Mouse (Mus musculus) fat pad, adult 2 months (tissue): ENCODE data around the gene Lama5.
"Not testable (repeated sequence)": the region's sequence is repeated elsewhere in the genome, so short reads cannot be mapped to it uniquely, and the experiment has no call there.

Experiments used
- DNase-seq: peaks from one replicate; pipeline ENCODE4 v3.0.0-alpha.2; 2011; ENCODE audit warnings: low read depth, low spot score; ENCODE audit errors: extremely low read depth

Lama5 gene

GRCm38 (mm10) chr2:180225762-180226378 lies at the start of gene Lama5:
Gene Lama5, minus strand, starts transcription at chr2:180225859.
- no peak for DNase-seq

GRCm38 (mm10) chr2:180274523-180274922 lies 48.9 kb upstream of the Lama5 start:
- DNase-seq = no peak

- DNase-seq = peak; percentile 68
Measured at GRCm38 (mm10) chr2:180273394-180274244, 48.0 kb upstream of the Lama5 start, which contains the start of gene Cables2. Gene Cables2, minus strand, starts transcription at chr2:180273496.

DNA sequence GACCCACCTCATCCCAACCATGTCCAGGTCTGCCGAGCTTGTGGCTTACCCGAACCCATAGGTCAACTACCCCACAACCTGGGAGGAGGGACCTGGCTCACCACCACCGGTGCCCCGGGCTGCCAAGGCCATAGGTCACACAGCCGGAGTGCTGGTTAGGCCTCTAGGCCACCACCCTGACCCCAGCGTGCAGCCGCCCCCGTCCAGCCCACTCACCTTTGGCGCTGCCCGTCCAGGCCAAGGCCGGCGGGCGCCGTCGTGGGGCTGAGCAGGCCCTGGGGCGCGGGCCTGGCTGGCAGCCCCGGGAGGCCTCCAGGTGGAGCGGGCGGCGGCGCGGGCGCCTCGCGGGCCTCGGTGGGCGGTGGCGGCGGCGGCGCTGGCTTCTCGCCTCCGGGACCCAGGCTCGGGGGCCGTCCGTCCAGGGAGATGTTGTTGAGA lies 47.2 kb upstream of the Lama5 start:
- DNase-seq = no peak

- DNase-seq = no peak
Measured at GRCm38 (mm10) chr2:180271804-180272395, 46.2 kb upstream of the Lama5 start.

DNA sequence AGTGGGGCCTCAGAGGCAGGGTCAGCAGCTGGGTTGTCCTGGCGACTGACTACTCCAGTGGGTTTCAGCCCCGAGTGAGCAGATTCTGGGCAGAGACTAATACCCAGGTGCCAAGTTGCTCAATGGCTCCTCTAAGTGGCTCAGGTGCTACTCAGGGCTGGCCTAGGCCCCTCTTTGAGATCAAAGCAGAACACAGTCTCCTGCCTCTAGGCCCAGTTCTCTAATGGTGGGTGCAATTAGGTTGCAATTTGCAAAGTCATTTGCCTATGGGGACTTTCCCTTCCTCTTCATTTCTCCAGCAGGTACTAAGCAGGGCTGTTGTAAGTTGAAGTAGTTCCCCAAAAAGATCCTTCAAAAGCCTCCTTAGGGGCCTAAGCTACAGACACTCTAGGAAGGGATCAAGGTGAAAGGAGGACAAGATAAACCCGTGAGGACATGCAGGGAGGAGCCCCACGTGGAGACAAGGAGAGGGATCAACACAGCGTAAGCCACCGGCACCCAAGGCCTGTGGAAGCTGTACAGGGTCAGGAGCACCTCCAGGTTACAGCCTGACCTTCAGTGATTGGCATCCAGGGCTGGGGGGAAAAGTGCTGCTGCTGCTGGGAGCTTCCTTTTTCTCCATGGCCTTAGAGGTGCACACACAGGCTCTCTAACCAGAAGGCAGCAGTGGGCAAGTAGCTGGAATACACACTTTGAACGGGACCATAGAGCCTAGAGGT lies 45.0 kb upstream of the Lama5 start:
- no peak for DNase-seq

GRCm38 (mm10) chr2:180269329-180269728 lies 43.7 kb upstream of the Lama5 start:
- no peak for DNase-seq

DNA sequence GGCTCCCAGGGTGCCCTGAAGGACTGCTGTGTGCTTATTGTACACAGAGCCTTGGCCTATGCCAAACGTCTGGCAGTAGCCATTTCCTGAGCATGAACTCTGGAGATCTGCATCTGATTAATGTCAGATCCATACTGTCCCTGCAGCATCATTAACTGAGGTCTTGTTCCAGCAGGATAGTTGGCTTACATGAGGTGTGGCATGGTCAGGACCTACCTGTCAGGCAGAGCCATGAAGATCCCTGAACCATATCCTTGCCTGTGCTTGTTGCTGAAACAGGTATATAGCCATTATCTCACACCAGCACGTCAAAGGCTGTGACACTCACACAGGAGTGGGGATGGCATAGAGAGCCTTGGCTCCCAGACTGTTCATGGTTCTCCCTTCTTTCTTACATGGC lies 42.3 kb upstream of the Lama5 start:
- DNase-seq = no peak

DNA sequence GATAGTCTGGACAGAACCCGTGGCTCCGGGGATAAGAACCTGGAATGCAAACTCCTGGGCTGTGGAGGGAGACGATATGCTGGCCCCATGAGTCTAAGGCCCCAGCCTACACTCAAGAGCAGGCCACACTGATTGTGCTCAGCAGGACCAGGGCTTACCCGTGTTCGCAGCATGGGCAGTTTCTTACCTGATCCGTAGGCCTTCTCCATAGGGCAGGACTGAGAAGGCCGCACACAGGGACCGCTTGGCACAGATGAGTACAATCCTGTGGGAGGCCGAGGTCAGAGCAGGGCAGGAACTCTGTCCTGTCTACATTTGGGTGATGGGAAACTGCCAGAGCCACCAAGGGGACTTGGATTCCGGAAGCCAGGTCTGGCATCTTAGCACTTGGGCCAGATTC lies 37.2 kb upstream of the Lama5 start:
- DNase-seq = no peak

DNA sequence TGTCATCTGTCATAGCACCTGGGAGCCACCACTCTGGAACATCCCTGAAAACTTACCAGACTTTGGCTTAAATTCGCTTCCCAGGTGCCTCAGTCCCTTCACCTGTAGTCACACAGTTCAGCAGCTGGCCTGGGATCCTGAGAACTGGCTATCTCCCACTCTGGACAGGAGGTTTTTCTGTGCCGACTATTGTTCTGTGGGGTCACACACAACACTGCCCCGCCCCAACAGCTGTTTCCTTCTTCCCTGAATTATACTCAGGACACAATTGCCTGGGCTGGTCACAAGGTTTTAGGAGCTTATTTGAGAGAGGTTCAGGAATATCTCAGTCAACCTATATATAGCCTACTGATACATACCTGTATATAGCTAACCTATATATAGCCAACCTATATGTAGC lies 36.8 kb upstream of the Lama5 start:
- DNase-seq = no peak

DNA sequence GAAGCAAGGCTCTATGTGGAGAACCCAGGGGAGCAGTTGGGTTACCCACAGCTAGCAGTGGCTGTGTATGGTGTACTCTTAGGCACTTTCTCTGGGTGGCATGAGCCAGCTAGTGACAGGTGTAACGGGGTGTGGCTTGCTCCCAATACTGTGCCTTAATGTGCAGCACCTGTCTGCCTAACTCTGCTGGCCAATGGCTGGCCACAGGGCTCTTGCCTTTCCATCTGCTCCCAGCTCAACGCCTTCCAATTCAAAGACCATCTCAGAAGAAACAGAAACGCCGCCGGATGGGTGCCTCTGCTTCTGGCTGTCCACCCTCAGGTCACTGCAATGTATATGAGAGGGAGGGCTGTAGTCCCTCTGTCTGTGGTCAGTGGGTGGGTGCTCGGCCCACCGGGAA lies 36.2 kb upstream of the Lama5 start:
- no peak for DNase-seq

DNA sequence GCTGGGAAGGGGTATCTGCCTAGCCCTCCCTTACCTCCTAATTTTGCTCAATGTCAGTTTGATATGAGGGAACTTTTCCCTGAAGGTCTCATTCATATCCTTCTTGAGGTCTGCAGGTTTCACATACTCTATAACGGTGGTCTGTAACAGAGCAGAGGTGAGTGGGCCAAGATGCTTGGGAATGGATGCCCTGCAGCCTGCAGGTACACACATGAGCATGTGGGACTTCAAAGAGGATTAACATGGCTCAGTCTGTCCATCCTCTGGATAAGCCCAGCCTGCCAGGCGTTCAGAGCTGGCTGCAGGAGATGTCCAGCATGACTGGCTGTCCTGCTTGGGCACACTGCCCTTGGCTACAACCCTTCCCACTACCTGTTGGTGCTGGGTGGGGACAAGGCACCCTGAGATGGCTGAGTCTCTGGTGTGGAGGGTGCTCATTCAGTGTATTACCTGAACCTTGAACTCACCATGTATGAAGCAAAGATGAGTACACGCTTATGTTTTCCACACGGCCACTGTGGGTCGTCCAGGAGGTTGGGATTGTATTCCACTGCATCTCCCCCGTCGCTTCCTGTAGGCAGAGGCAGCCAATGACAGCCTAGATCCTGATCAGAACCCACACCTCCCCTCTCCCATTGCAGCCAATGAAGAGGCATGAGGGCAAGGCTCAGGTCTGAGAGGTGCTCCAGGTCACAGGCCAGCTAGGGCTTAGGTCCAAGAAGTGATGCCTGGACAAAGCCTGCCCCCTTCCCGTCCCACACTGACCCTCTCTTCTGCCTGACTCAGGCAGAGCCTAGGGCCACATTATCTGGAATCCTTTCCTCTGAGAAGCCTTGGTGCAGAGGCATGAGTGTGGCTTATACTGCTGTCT lies 35.2 kb upstream of the Lama5 start:
- DNase-seq = no peak

GRCm38 (mm10) chr2:180259826-180260609 lies 34.4 kb upstream of the Lama5 start:
- DNase-seq = not testable (repeated sequence)

GRCm38 (mm10) chr2:180258951-180259484 lies 33.4 kb upstream of the Lama5 start:
- not testable (repeated sequence) for DNase-seq

DNA sequence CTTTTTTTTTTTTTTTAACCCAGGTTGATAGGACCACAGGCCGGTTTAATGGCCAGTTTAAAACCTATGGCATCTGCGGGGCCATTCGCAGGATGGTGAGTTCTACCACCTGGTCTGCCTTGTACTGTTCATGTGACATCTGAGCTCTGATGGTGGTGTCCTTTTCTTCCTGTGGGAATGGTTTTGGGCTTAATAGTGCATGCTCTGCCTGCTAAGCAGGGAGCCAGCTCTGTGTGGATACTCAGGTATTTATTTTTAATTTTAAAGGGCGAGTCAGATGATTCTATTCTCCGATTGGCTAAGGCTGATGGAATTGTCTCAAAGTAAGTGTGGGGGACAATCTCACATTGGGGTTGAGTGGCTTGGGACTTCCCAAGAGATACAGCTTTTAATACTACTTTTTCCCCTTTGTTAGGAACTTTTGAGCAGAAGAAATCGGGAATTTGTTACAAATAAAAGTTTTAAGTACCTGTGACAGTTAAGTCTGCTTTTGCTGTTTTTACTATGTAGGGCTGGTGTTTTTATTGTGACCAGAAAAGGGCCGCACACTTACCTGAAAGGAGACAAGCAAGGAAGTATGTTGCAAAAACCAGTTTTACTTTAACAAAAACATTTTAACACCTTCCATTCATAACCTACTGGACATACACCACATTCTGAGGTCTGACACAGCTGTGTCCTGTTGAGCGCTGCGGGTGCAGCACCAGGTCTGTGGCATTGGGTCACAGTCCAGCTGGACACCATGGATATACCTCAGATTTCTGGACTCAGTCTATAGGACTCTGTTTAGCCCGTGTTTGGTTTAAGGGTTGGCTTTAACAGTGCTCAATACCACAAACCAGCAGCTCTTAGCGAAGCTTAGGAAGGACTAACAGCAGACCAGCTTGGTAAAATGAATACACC lies 32.6 kb upstream of the Lama5 start:
- DNase-seq = no peak

GRCm38 (mm10) chr2:180257001-180257521 lies 31.4 kb upstream of the Lama5 start, which contains the start of gene Rps21:
Gene Rps21, plus strand, starts transcription at chr2:180257377.
- DNase-seq = peak; percentile 97

- DNase-seq = no peak
Measured at GRCm38 (mm10) chr2:180256296-180257000, 30.8 kb upstream of the Lama5 start.
